Mouse (Mus musculus) embryonic facial prominence, embryonic 10.5 days (tissue): ENCODE data around the gene Tgfbr3. TPM values are rescaled to one million over a fixed set of nuclear protein-coding genes. Genes with fewer than 3 reads are reported as not detected.
"Not testable (repeated sequence)": the region's sequence is repeated elsewhere in the genome, so short reads cannot be mapped to it uniquely, and the experiment has no call there.

Experiments used
- DNase-seq: peaks from one replicate; pipeline ENCODE4 v3.0.0-alpha.2; 2017; ENCODE audit warnings: low spot score
- H3K27ac ChIP-seq: fragments of 300-500 bp; sonication (generic); replicated peaks from 2 replicates; pipeline ENCODE4 v1.5.1; 2016; ENCODE audit warnings: mild to moderate bottlenecking
- H3K27me3 ChIP-seq: fragments of 300-500 bp; sonication (generic); replicated peaks from 2 replicates; pipeline ENCODE4 v1.6.1; 2016; ENCODE audit warnings: low read depth, mild to moderate bottlenecking; ENCODE audit not compliant: poor library complexity, severe bottlenecking
- H3K36me3 ChIP-seq: fragments of 300-500 bp; sonication (generic); replicated peaks from 2 replicates; pipeline ENCODE4 v1.6.1; 2016; ENCODE audit warnings: mild to moderate bottlenecking, moderate library complexity
- H3K4me1 ChIP-seq: fragments of 300-500 bp; sonication (generic); 2 replicates; pipeline ENCODE4 v1.6.1; 2016
- H3K4me3 ChIP-seq: fragments of 300-500 bp; sonication (generic); 2 replicates; pipeline ENCODE4 v1.5.1; 2016; ENCODE audit warnings: mild to moderate bottlenecking, moderate library complexity
- H3K9me3 ChIP-seq: fragments of 300-500 bp; sonication (generic); 2 replicates; pipeline ENCODE4 v1.6.1; 2016; ENCODE audit warnings: mild to moderate bottlenecking
- WGBS: fragments of 180-500 bp; shearing (Covaris S2); methylation state at CpG from one replicate; pipeline ENCODE4 v1.1.7; 2016; 5-methylcytosine and 5-hydroxymethylcytosine counted together
- polyA plus RNA-seq: library from polyadenylated mRNA; unstranded; fragments of >200 nt; fragmentation: Nextera tagmentation; extraction: Ambion mirVana; gene quantifications from 2 replicates; pipeline ENCODE4 v1.2.1, GENCODE M21; 2016

Gene Tgfbr3
- polyA plus RNA-seq, 1 experiment from 2014 or later = 9.8 TPM

- no peaks in the 10 kb centered on the region; the same call in 1 of the 2 replicates for H3K27me3 ChIP-seq
- peaks cover 22% of the 10 kb centered on the region for H3K9me3 ChIP-seq
- H3K36me3 ChIP-seq = peaks cover 16% of the 10 kb centered on the region
- peak overlapping the region; percentile 48; the same call in 1 of the 2 replicates for H3K27ac ChIP-seq
- peaks cover 40% of the 10 kb centered on the region for H3K4me1 ChIP-seq
- DNase-seq = no peak
- peak overlapping the region; percentile 36 for H3K4me3 ChIP-seq
- 15% methylated on average over 19 of the region's 19 CpGs for WGBS
Observed at GRCm38 (mm10) chr5:107250548-107251272, 38.7 kb downstream of the Tgfbr3 start.

- Histone ChIP-seq H3K27ac (no peak overlapping the region), H3K36me3 (peaks cover 8% of the 10 kb centered on the region), H3K27me3 (no peaks in the 10 kb centered on the region; the same call in 1 of the 2 replicates), H3K9me3 (peaks cover 12% of the 10 kb centered on the region), H3K4me3 (no peak overlapping the region), H3K4me1 (peaks cover 40% of the 10 kb centered on the region)
- no peak for DNase-seq
- WGBS = 89% methylated on average over 6 of the region's 6 CpGs
Observed at GRCm38 (mm10) chr5:107248732-107249131, 40.7 kb downstream of the Tgfbr3 start.

- H3K27me3 ChIP-seq, H3K36me3 ChIP-seq, H3K4me3 ChIP-seq, DNase-seq, H3K27ac ChIP-seq: not testable (repeated sequence)
- Histone ChIP-seq H3K9me3 (peaks cover 12% of the 10 kb centered on the region), H3K4me1 (peaks cover 40% of the 10 kb centered on the region)
- WGBS = 92% methylated on average over 11 of the region's 11 CpGs
Observed at GRCm38 (mm10) chr5:107248302-107248701, 41.1 kb downstream of the Tgfbr3 start.

GRCm38 (mm10) chr5:107247786-107248185 is 41.6 kb downstream of the Tgfbr3 start:
- Histone ChIP-seq H3K4me3 (no peak overlapping the region), H3K4me1 (peaks cover 36% of the 10 kb centered on the region), H3K36me3 (peaks cover 8% of the 10 kb centered on the region), H3K27me3 (no peaks in the 10 kb centered on the region; the same call in 1 of the 2 replicates), H3K9me3 (peaks cover 12% of the 10 kb centered on the region), H3K27ac (no peak overlapping the region)
- 61% methylated on average over 3 of the region's 3 CpGs for WGBS
- no peak for DNase-seq

- H3K4me1 ChIP-seq = peaks cover 21% of the 10 kb centered on the region
- no peaks in the 10 kb centered on the region for H3K36me3 ChIP-seq
- WGBS = 97% methylated on average over 2 of the region's 2 CpGs
- no peak for DNase-seq
- H3K4me3 ChIP-seq = no peak overlapping the region
- no peaks in the 10 kb centered on the region; the same call in 1 of the 2 replicates for H3K27me3 ChIP-seq
- H3K27ac ChIP-seq = no peak overlapping the region
- H3K9me3 ChIP-seq = no peaks in the 10 kb centered on the region
Observed at GRCm38 (mm10) chr5:107243445-107243844, 46.0 kb downstream of the Tgfbr3 start.

- no peaks in the 10 kb centered on the region for H3K9me3 ChIP-seq
- H3K27ac ChIP-seq = no peak overlapping the region
- no peaks in the 10 kb centered on the region; the same call in 1 of the 2 replicates for H3K27me3 ChIP-seq
- no peak for DNase-seq
- 90% methylated on average over 4 of the region's 4 CpGs for WGBS
- no peaks in the 10 kb centered on the region for H3K36me3 ChIP-seq
- H3K4me3 ChIP-seq = no peak overlapping the region
- peaks cover 22% of the 10 kb centered on the region for H3K4me1 ChIP-seq
Observed at GRCm38 (mm10) chr5:107242993-107243392, 46.4 kb downstream of the Tgfbr3 start.

GRCm38 (mm10) chr5:107240276-107240675 is 49.2 kb downstream of the Tgfbr3 start:
- no peaks in the 10 kb centered on the region for H3K9me3 ChIP-seq
- WGBS = 41% methylated on average over 1 of the region's 1 CpGs
- DNase-seq = no peak
- no peaks in the 10 kb centered on the region; the same call in 1 of the 2 replicates for H3K27me3 ChIP-seq
- H3K4me1 ChIP-seq = peaks cover 42% of the 10 kb centered on the region
- H3K36me3 ChIP-seq = no peaks in the 10 kb centered on the region
- H3K4me3 ChIP-seq = no peak overlapping the region
- H3K27ac ChIP-seq = no peak overlapping the region

GRCm38 (mm10) chr5:107237971-107238426 is 51.4 kb downstream of the Tgfbr3 start:
- WGBS = 42% methylated on average over 7 of the region's 7 CpGs
- DNase-seq = peak; percentile 55
- H3K9me3 ChIP-seq = no peaks in the 10 kb centered on the region
- H3K36me3 ChIP-seq = no peaks in the 10 kb centered on the region
- peak overlapping the region; percentile 11 for H3K27ac ChIP-seq
- H3K27me3 ChIP-seq = no peaks in the 10 kb centered on the region
- H3K4me3 ChIP-seq = no peak overlapping the region
- peaks cover 64% of the 10 kb centered on the region for H3K4me1 ChIP-seq

GRCm38 (mm10) chr5:107236975-107237374 is 52.5 kb downstream of the Tgfbr3 start:
- Histone ChIP-seq H3K4me3 (no peak overlapping the region), H3K27ac (peak overlapping the region; percentile 11; the same call in 1 of the 2 replicates), H3K9me3 (no peaks in the 10 kb centered on the region), H3K4me1 (peaks cover 64% of the 10 kb centered on the region), H3K27me3 (no peaks in the 10 kb centered on the region), H3K36me3 (no peaks in the 10 kb centered on the region)
- DNase-seq = no peak
- WGBS = 66% methylated on average over 6 of the region's 6 CpGs

- WGBS = 82% methylated on average over 5 of the region's 5 CpGs
- H3K4me1 ChIP-seq = peaks cover 70% of the 10 kb centered on the region
- H3K36me3 ChIP-seq = no peaks in the 10 kb centered on the region
- no peaks in the 10 kb centered on the region for H3K27me3 ChIP-seq
- no peaks in the 10 kb centered on the region for H3K9me3 ChIP-seq
- H3K27ac ChIP-seq = peak overlapping the region; percentile 11; the same call in 1 of the 2 replicates
- H3K4me3 ChIP-seq = no peak overlapping the region
- no peak for DNase-seq
Observed at GRCm38 (mm10) chr5:107236039-107236438, 53.4 kb downstream of the Tgfbr3 start.

- Histone ChIP-seq H3K9me3 (no peaks in the 10 kb centered on the region), H3K36me3 (no peaks in the 10 kb centered on the region), H3K27me3 (no peaks in the 10 kb centered on the region), H3K4me1 (peaks cover 74% of the 10 kb centered on the region), H3K27ac (peak overlapping the region; percentile 69), H3K4me3 (no peak overlapping the region)
- DNase-seq = no peak
- WGBS = 63% methylated on average over 14 of the region's 14 CpGs
Observed at GRCm38 (mm10) chr5:107233366-107234354, 55.8 kb downstream of the Tgfbr3 start.

- Histone ChIP-seq H3K9me3 (0 out of 2 replicates have a peak, but pooled peaks cover 3% of the 10 kb centered on the region), H3K36me3 (no peaks in the 10 kb centered on the region; the same call in 1 of the 2 replicates), H3K4me3 (no peak overlapping the region), H3K27me3 (no peaks in the 10 kb centered on the region), H3K4me1 (peaks cover 50% of the 10 kb centered on the region), H3K27ac (no peak overlapping the region)
- DNase-seq = no peak
- 75% methylated on average over 6 of the region's 6 CpGs for WGBS
Observed at GRCm38 (mm10) chr5:107230189-107230588, 59.2 kb downstream of the Tgfbr3 start.
